Mouse (Mus musculus) testis, postnatal 14 days (tissue): ENCODE data around the gene Repin1.
"Not testable (repeated sequence)": the region's sequence is repeated elsewhere in the genome, so short reads cannot be mapped to it uniquely, and the experiment has no call there.

Source experiments
- DNase-seq: peaks from one replicate; pipeline ENCODE4 v3.0.0; 2021; ENCODE audit warnings: low spot score

Repin1 gene

DNA sequence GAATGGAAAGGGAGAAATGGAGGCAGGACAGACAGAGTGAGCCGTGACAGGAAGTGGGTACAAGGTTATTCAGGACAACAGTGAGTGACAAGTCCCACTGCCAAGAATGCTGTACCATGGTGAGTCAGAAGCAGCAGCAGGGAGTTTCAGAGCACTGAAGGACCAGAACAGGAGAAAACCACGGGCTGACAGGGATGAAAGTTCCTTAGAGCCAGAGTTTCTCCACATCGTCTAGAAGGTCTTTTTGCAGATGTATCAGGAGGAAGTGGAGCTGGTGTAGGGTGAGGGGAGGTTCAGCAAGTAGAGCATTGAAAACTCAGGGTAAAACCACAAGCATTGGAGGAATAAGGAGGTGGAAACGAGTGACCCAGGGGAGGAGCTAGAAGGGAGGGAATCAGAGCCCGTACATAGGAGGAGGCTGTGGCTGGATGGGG lies 14.5 kb upstream of the Repin1 start:
- DNase-seq, result no peak

DNA sequence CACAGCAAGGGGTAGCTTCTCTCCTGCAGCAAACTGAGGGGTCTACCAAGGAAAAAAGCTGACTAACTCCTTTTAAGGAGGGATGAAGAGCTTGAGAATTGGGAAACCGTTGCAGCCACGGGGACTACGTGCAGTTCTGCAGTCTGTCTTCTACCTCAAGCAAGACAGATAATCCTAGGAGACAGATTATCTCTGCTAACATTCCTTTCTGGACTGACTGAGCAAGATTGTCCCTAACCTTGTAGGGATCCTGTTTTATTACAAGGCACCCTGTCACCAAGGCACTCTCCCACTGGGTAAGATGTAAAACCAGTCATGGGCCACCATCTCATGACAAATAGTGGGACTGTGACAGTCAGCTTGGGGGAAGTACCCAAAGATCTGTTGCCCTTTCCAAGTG lies 12.4 kb upstream of the Repin1 start:
- DNase-seq, result no peak

GRCm38 (mm10) chr6:48582037-48582436 lies 11.6 kb upstream of the Repin1 start:
- no peak for DNase-seq

DNA sequence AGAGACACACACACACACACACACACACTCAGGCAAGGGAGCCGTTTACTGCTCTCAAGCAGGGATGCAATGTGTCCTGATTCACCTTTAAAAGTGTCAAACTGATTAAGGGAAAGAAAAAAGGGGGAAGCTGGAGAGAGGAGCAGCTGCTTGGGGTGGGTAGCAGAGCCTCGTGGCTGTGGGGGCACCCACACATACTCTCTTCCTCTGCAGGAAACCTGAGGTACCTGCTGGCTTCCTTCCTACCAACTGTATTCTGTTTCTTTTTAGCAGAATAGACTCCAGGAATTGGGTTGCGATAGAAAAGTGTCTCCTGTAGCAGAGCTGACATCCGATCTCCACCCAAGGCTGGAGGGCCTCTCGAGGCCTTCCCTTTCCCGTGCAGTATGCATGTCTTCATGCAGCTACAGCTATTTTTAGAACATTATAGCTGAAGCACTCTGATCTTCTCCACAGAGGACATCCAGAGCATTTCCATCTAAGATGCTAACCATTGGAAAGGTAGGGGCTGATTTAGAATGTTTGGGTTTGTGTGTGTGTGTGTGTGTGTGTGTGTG lies 4.4 kb upstream of the Repin1 start, which contains the start of gene Gm45021:
Gm45021 (plus strand) TSS at position 417 of the 557 bp plus-strand sequence.
- DNase-seq, result no peak

DNA sequence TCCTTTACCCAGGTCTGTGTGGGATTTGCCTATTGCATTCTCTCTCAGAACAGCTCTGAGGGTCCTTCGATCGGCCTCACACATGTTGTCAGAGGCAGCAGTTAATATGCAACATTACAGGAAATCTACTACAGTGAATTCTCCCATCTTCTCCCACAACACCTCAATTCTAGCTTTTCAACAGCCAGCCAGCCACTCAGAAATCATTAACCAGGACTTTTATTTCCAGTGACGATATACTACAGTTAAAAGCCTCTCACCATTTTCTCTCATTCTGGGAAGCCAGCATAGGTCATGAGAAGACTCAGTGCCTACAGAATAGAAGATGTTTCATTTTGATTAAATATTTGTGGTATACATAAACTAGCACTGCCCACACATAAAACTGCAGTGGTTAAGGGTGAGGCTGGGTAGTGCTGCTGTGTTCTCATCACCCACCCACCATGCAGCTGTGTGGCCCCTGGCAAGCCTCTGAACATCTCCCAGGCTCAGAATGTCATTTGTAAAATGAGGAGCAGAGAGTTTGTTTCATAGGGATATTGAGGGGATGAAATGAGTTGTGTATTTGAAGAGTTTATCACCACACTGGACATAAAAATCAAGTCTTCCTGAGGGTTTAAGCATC lies 2.4 kb upstream of the Repin1 start:
- no peak for DNase-seq

DNA sequence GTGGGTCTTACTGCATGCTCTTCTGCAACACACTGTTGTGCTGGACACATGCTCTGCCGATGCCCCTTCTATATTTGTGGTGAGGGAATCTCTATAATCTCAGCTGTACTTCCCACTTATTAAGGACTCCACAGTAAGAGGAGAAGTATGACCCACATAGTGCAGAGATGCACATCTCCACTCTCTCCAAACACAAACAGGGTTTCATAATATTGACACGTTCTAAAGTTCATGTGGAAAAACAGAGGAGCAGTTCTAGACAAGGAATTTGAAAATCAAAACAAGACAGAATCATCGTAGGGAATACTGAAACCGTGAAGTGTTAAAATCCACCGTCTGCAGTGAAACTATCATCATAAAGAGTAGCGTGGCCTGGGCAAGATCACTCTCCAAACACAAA lies 1.8 kb upstream of the Repin1 start:
- DNase-seq, result no peak

GRCm38 (mm10) chr6:48594043-48594738 lies 508 bp downstream of the Repin1 start:
- peak; percentile 41 for DNase-seq

DNA sequence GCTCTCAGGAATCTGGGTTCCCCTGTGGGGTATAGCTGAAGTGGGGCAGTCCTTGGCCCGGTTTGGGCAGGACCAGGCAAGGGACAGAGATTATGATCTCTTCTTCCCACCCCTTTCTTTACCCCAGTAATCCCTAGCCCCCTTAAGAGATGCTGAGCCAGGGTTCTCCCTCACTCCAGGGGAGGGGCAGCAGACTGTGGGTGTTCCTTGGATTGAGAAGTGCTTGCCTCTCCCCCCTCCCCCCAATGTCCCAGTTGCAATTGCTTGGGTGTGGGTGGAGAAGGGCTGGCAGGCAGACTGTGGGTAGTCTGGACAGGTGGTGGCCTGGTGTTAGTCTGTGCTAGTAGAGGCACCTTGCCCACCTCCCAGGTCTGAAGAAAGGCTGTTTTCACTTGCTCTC lies 1.6 kb downstream of the Repin1 start:
- DNase-seq, result no peak

DNA sequence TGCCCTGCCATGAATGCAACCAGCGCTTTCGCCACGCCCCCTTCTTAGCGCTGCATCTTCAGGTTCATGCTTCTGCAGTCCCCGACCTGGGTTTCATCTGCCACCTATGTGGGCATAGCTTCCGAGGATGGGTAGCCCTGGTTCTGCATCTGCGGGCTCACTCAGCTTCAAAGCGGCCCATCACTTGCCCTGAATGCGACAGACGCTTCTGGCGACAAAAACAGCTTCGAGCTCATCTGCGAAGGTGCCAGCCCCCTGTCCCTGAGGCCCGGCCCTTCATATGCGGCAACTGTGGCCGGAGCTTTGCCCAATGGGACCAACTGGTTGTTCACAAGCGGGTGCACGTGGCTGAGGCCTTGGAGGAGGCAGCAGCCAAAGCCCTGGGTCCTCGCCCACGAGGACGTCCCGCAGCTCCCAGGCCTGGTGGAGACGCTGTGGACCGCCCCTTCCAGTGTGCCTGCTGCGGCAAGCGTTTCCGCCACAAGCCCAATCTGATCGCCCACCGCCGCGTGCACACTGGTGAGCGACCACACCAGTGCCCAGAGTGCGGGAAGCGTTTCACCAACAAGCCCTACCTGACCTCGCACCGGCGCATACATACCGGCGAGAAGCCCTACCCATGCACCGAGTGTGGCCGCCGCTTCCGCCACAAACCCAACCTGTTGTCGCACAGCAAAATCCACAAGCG lies 3.0 kb downstream of the Repin1 start:
- no peak for DNase-seq

DNA sequence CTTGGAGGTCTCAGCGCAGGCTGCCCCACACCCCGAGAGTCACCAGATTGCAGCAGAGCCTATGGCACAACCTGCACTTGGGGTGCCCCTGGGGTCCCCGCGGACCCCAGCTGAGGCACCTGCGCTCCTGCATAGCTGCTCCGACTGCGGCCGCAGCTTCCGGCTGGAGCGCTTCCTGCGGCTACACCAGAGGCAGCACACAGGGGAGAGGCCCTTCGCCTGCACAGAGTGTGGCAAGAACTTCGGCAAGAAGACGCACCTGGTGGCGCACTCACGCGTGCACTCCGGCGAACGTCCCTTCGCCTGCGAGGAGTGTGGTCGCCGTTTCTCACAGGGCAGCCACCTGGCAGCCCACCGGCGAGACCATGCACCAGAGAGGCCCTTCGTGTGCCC lies 3.5 kb downstream of the Repin1 start:
- peak; percentile 27 for DNase-seq

DNA sequence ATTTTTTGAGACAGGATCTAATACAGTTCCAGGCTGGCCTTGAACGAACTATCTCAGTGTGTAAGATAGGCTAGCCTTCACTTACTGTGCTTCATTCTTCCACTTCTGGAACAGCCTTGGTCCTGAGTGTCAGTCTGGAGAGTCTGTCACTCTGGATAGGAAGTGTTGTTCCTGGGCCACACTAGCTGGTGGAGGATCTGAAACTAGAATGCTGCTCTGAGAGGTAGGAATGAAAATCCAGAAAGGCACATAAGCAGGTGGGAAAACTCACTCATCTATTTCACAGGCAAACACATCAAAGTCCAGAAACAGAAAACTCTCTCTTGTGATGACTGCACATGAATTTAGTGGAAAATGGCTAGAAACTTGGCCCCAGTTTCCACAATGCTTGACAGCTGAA lies 6.9 kb downstream of the Repin1 start:
- DNase-seq, result no peak

- DNase-seq, result peak; percentile 95
These were observed 7.8 kb downstream of the Repin1 start, which contains the start of gene Zfp775 for GRCm38 (mm10) chr6:48601271-48602079. TSS of gene Zfp775 (plus strand) at chr6:48602063.

- no peak for DNase-seq
These were observed 8.5 kb downstream of the Repin1 start for GRCm38 (mm10) chr6:48602080-48602741.

- no peak for DNase-seq
These were observed 14.4 kb downstream of the Repin1 start for GRCm38 (mm10) chr6:48608124-48608523.

DNA sequence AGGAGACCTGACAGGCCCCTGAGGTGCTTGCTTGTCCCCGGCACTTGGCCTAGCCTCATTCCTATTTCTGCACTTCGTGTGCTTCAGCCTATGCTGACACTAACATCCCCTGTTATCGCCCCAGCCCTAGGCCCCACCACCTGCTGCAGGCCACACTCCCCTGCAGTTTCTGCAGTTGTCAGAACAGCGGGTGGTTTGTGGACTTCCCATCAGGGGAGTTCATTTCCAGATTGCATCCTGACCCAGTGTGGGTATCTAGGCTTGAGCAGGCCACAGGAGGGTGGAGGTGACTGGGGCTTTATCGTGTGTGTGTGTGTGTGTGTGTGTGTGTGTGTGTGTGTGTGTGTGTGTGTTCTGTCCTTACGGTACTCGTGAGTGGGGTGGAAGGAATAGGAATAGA lies 15.8 kb downstream of the Repin1 start:
- DNase-seq, result no peak

DNA sequence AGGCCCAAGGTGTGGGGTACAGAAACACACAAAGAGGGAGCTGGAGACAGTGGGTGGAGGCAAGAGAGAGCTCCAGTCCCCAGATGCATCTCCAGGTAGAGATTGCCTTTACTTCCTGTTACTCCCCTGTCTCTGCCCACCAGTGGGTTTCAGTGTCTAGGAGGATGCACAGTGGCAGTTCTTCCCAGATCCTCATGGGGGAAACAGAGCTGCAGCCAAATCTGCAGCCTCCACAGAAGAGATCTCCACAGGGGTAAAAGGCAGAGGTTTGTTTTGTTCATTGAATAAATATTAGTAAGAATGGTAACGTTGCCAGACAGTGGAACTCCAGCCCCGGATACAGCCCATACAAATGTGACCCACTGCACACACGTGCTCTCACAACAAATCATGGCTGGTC lies 17.0 kb downstream of the Repin1 start:
- no peak for DNase-seq

DNA sequence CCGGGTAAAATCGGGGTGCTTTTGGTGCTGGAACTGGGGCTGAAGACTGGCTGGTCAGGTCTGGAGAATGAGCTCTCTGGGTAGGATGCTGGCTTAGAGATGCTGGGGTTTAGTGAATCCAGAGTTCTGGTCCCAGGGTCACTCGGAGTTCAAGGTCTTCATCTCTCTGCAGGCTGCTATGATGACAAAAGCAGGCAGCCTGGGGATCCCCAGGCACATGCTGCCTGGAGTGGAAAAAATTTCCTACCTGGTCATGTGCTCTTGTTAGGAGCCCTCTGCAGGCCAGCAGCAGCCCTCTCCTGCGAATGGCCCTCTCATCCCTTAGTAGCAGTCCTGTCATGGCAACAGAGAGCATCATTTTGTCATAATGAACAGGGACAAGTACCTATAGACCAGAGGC lies 19.8 kb downstream of the Repin1 start:
- DNase-seq, result no peak

GRCm38 (mm10) chr6:48614756-48615155 lies 21.1 kb downstream of the Repin1 start:
- no peak for DNase-seq

GRCm38 (mm10) chr6:48620031-48620430 lies 26.3 kb downstream of the Repin1 start:
- DNase-seq, result peak; percentile 33

- not testable (repeated sequence) for DNase-seq
These were observed 28.6 kb downstream of the Repin1 start for GRCm38 (mm10) chr6:48622186-48622843.

GRCm38 (mm10) chr6:48623460-48623859 lies 29.8 kb downstream of the Repin1 start:
- DNase-seq, result no peak
